Mouse (Mus musculus): ENCODE data around the gene Abca5. TPM values are rescaled to one million over a fixed set of nuclear protein-coding genes. Genes with fewer than 3 reads are reported as not detected.
A peak's percentile ranks its signal among the peaks of the same experiment; 100 is the strongest.

Gene Abca5
- 5.9 and 7.4 TPM in 2 replicates for polyA plus RNA-seq (2015; fragmentation: Nextera tagmentation; extraction: Ambion mirVana)

GRCm38 (mm10) chr11:110337289-110338245 lies at the start of gene Abca5:
Abca5 (minus strand) TSS chr11:110337716.
- H3K36me3 ChIP-seq: no peaks in the 10 kb centered on the region
- no peaks in the 10 kb centered on the region for H3K9me3 ChIP-seq
- peak; percentile 94 for ATAC-seq (replicated peaks)
- H3K4me1 ChIP-seq: peaks cover 12% of the 10 kb centered on the region
- no peaks in the 10 kb centered on the region for H3K27me3 ChIP-seq
- H3K27ac ChIP-seq (replicated peaks): peak within 1 kb of the TSS; percentile 70; the same call in 1 of the 2 replicates
- peak within 1 kb of the TSS; percentile 80 for H3K4me2 ChIP-seq (replicated peaks)
- WGBS: under 1% methylated on average over 86 of the region's 95 CpGs
- H3K4me3 ChIP-seq: peak within 1 kb of the TSS; percentile 75
- peak within 1 kb of the TSS; percentile 83 for H3K9ac ChIP-seq (replicated peaks)

GRCm38 (mm10) chr11:110385487-110385886 lies 48.0 kb upstream of the Abca5 start:
- Histone ChIP-seq H3K4me2 (replicated peaks) (no peak overlapping the region), H3K4me1 (peaks cover under 1% of the 10 kb centered on the region; the same call in 1 of the 2 replicates), H3K27ac (replicated peaks) (no peak overlapping the region), H3K9me3 (no peaks in the 10 kb centered on the region), H3K36me3 (no peaks in the 10 kb centered on the region), H3K4me3 (no peak overlapping the region), H3K27me3 (no peaks in the 10 kb centered on the region), H3K9ac (replicated peaks) (no peak overlapping the region)
- 90% methylated on average over 2 of the region's 2 CpGs for WGBS
- ATAC-seq (replicated peaks): no peak

- no peak overlapping the region for H3K27ac ChIP-seq (replicated peaks)
- no peak overlapping the region; the same call in 1 of the 2 replicates for H3K9ac ChIP-seq (replicated peaks)
- no peaks in the 10 kb centered on the region for H3K27me3 ChIP-seq
- peak overlapping the region; percentile 59 for H3K4me2 ChIP-seq (replicated peaks)
- H3K4me1 ChIP-seq: peaks cover 11% of the 10 kb centered on the region
- peak overlapping the region; percentile 33 for H3K4me3 ChIP-seq
- WGBS: 25% methylated on average over 15 of the region's 15 CpGs
- no peaks in the 10 kb centered on the region for H3K36me3 ChIP-seq
- H3K9me3 ChIP-seq: no peaks in the 10 kb centered on the region
- ATAC-seq (replicated peaks): 0 out of 2 replicates have a peak, but pooled peaks have one; percentile 43
Measured at GRCm38 (mm10) chr11:110380310-110380668, 42.8 kb upstream of the Abca5 start.

GRCm38 (mm10) chr11:110379661-110380309 lies 42.3 kb upstream of the Abca5 start:
- no peaks in the 10 kb centered on the region for H3K9me3 ChIP-seq
- H3K4me1 ChIP-seq: peaks cover 11% of the 10 kb centered on the region
- no peak overlapping the region for H3K27ac ChIP-seq (replicated peaks)
- H3K27me3 ChIP-seq: no peaks in the 10 kb centered on the region
- no peak overlapping the region; the same call in 1 of the 2 replicates for H3K9ac ChIP-seq (replicated peaks)
- peak overlapping the region; percentile 33 for H3K4me3 ChIP-seq
- ATAC-seq (replicated peaks): peak; percentile 64
- 13% methylated on average over 20 of the region's 20 CpGs for WGBS
- H3K36me3 ChIP-seq: no peaks in the 10 kb centered on the region
- H3K4me2 ChIP-seq (replicated peaks): peak overlapping the region; percentile 59

- no peak for ATAC-seq (replicated peaks)
- Histone ChIP-seq H3K4me2 (replicated peaks) (no peak overlapping the region), H3K9ac (replicated peaks) (no peak overlapping the region), H3K4me1 (no peaks in the 10 kb centered on the region), H3K27ac (replicated peaks) (no peak overlapping the region), H3K27me3 (no peaks in the 10 kb centered on the region), H3K9me3 (no peaks in the 10 kb centered on the region), H3K36me3 (no peaks in the 10 kb centered on the region), H3K4me3 (no peak overlapping the region)
- 78% methylated on average over 9 of the region's 9 CpGs for WGBS
Measured at GRCm38 (mm10) chr11:110374036-110374435, 36.5 kb upstream of the Abca5 start.

GRCm38 (mm10) chr11:110372266-110372954 lies 34.9 kb upstream of the Abca5 start:
- 86% methylated on average over 15 of the region's 15 CpGs for WGBS
- no peak overlapping the region for H3K4me3 ChIP-seq
- no peaks in the 10 kb centered on the region for H3K36me3 ChIP-seq
- H3K9me3 ChIP-seq: no peaks in the 10 kb centered on the region
- no peak overlapping the region for H3K27ac ChIP-seq (replicated peaks)
- H3K4me2 ChIP-seq (replicated peaks): no peak overlapping the region
- H3K27me3 ChIP-seq: no peaks in the 10 kb centered on the region
- H3K9ac ChIP-seq (replicated peaks): no peak overlapping the region
- ATAC-seq (replicated peaks): no peak
- H3K4me1 ChIP-seq: no peaks in the 10 kb centered on the region

- WGBS: 68% methylated on average over 8 of the region's 8 CpGs
- no peaks in the 10 kb centered on the region for H3K9me3 ChIP-seq
- no peak overlapping the region for H3K4me2 ChIP-seq (replicated peaks)
- no peaks in the 10 kb centered on the region for H3K27me3 ChIP-seq
- H3K4me3 ChIP-seq: no peak overlapping the region
- no peaks in the 10 kb centered on the region for H3K36me3 ChIP-seq
- H3K4me1 ChIP-seq: no peaks in the 10 kb centered on the region
- no peak for ATAC-seq (replicated peaks)
- no peak overlapping the region for H3K9ac ChIP-seq (replicated peaks)
- no peak overlapping the region for H3K27ac ChIP-seq (replicated peaks)
Measured at GRCm38 (mm10) chr11:110371827-110372226, 34.3 kb upstream of the Abca5 start.

GRCm38 (mm10) chr11:110369312-110370019 lies 31.9 kb upstream of the Abca5 start:
- Histone ChIP-seq H3K9ac (replicated peaks) (no peak overlapping the region), H3K27me3 (no peaks in the 10 kb centered on the region), H3K9me3 (no peaks in the 10 kb centered on the region), H3K4me3 (no peak overlapping the region), H3K4me1 (no peaks in the 10 kb centered on the region), H3K36me3 (no peaks in the 10 kb centered on the region), H3K4me2 (replicated peaks) (no peak overlapping the region), H3K27ac (replicated peaks) (no peak overlapping the region)
- no peak for ATAC-seq (replicated peaks)
- WGBS: 19% methylated on average over 15 of the region's 15 CpGs

GRCm38 (mm10) chr11:110367638-110368037 lies 30.1 kb upstream of the Abca5 start:
- Histone ChIP-seq H3K4me2 (replicated peaks) (no peak overlapping the region), H3K9ac (replicated peaks) (no peak overlapping the region), H3K36me3 (no peaks in the 10 kb centered on the region), H3K27ac (replicated peaks) (no peak overlapping the region), H3K27me3 (no peaks in the 10 kb centered on the region), H3K4me3 (no peak overlapping the region), H3K4me1 (no peaks in the 10 kb centered on the region), H3K9me3 (no peaks in the 10 kb centered on the region)
- WGBS: 96% methylated on average over 13 of the region's 13 CpGs
- ATAC-seq (replicated peaks): no peak

- WGBS: 82% methylated on average over 3 of the region's 3 CpGs
Measured at GRCm38 (mm10) chr11:110366902-110367301, 29.4 kb upstream of the Abca5 start.

GRCm38 (mm10) chr11:110365016-110365415 lies 27.5 kb upstream of the Abca5 start:
- Histone ChIP-seq H3K4me1 (no peaks in the 10 kb centered on the region), H3K4me3 (no peak overlapping the region), H3K27me3 (no peaks in the 10 kb centered on the region), H3K4me2 (replicated peaks) (no peak overlapping the region), H3K27ac (replicated peaks) (no peak overlapping the region), H3K9ac (replicated peaks) (no peak overlapping the region), H3K36me3 (no peaks in the 10 kb centered on the region), H3K9me3 (no peaks in the 10 kb centered on the region)
- ATAC-seq (replicated peaks): no peak
- 76% methylated on average over 3 of the region's 3 CpGs for WGBS

More at GRCm38 (mm10) chr11:110366902-110367301, 29.4 kb upstream of the Abca5 start:
- no peaks in the 10 kb centered on the region for H3K9me3 ChIP-seq
- no peaks in the 10 kb centered on the region for H3K36me3 ChIP-seq
- H3K4me3 ChIP-seq: no peak overlapping the region
- H3K27me3 ChIP-seq: no peaks in the 10 kb centered on the region
- H3K27ac ChIP-seq (replicated peaks): no peak overlapping the region
- ATAC-seq (replicated peaks): no peak
- H3K4me1 ChIP-seq: no peaks in the 10 kb centered on the region
- no peak overlapping the region for H3K4me2 ChIP-seq (replicated peaks)
- no peak overlapping the region for H3K9ac ChIP-seq (replicated peaks)
